Mouse (Mus musculus): ENCODE results near the gene Taf8. TPM values are rescaled to one million over a fixed set of nuclear protein-coding genes. Genes with fewer than 3 reads are reported as not detected.
"Not testable (repeated sequence)": the region's sequence is repeated elsewhere in the genome, so short reads cannot be mapped to it uniquely, and the experiment has no call there.

Taf8 gene
- total RNA-seq, 2 experiments from 2014 or later: 13.8 to 14.3 TPM

DNA sequence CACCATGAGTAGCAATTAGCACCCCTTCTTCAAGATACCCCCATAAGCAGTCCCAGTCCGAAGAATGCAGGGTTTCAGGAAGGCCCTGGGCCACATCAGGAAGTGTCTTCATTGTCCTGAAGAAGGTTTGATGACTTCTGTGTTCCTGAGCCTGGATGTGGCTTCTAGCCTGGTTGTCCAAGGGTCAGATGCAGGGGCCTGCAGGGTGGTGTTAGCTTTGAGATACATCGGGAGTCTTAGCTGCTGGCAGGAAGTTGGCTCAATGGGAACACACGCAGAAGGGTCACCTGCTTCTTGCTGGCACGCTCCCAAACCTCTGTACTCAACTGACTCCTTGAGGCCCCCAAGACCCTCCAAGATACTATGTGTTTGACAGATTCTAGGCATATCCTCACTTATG, 20.4 kb upstream of the Taf8 start:
- intact Hi-C loops (cut with DNase I): no loop called here
- no peak for DNase-seq (ENCODE audit: extremely low spot score in 1 of 2, low spot score in 2 of 2)

GRCm38 (mm10) chr17:47521551-47522258, 19.6 kb upstream of the Taf8 start:
- peak; percentile 25 to 91 for DNase-seq (ENCODE audit: extremely low spot score in 1 of 2, low spot score in 2 of 2)
- intact Hi-C loops (cut with DNase I): no loop called here

DNA sequence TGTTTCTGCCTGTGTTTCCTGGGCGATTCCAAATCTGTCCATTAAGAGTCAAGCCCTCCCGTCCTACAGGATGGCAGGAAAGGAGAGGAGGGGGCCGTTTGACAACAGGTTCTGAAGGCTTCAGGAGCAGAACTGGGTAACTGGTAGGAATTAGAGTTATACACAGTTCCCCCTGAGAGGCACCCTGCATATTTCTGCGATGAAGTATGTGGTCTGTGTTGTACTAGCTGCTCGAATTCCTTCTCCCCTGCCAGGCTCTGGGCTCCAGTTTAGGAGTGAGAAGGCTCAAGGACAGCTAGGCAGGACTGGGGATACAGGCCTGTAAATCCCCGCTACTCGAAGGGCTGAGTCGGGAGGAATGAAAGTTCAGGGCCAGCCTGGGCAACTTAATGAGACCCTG, 16.1 kb upstream of the Taf8 start:
- intact Hi-C loops (cut with DNase I): no loop called here
- no peak for DNase-seq (ENCODE audit: extremely low spot score in 1 of 2, low spot score in 2 of 2)

- intact Hi-C loops (cut with DNase I): no loop called here
Measured at GRCm38 (mm10) chr17:47516232-47516631, 14.1 kb upstream of the Taf8 start.

DNA sequence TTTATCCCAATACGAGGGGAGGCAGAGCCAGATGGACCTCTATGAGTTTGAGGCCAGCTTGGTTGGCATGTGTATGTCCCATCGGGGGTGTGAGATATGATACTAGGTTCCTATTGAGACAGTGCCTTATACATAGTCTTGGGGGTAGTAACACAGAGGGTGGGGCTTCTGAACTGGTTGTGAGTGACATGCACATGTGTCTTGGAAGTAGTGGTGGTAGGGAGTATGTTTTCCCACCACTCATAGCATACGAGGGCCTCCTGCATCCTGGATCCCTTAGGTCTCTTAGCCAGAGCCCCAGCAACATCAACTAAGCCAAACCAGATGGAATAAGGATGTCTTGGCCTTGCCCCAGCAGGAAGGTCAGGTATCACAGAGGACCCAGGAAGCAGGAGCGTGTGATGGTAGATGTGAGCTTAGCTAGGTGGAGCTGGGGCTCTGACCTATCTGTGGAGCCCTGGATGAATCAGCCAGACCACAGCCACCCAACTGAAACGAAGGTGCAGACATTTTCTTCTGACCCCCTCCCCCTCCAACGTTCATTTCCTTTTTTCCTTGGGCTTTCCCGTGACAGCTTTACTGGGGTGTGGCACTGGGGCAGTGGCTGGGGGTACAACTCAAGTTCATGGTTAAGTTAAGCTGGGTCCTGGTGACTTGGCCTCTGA, 13.2 kb upstream of the Taf8 start:
- intact Hi-C loops (cut with DNase I): no loop called here

More at GRCm38 (mm10) chr17:47516232-47516631, 14.1 kb upstream of the Taf8 start:
- no peak for DNase-seq (ENCODE audit: extremely low spot score in 1 of 2, low spot score in 2 of 2)

DNA sequence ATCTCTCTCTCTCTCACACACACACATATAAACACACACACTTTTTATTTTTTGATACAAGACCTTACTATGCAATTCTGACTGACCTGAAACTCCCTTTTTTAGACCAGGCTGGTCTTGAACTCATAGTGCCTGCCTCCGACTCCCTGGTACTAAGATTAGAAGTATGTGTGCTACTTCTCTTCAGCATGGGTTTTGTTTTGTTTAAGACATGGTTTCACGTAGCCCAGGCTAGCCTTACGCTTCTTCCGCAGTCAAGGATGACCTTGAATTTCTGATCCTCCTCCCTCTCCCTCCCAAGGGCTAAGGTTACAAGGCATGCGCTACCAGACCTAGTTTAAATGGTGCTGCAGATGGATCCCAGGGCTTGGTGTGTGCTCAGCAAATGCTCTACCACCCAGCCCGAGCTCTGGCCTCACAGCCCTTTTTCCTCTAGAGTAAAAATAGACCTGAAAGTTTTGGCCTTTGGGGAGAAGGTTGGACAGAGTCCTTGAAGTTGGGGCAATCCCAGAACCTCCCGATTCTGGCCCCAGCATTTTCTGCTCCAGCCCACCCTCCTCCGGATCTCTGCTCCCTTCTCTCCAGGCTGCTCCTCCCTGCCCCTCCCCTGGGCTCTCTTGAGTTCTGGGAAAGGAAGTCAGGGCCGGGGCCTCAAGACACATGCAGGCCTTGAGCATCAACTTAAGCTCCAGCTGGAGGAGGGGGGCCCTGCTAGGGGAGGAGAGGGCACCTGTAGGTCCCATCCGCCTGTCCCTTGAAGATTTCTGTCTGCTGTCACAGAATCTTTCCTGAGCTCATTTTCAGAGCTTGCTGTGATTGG, 11.1 kb upstream of the Taf8 start:
- no peak for DNase-seq (ENCODE audit: extremely low spot score in 1 of 2, low spot score in 2 of 2)
- intact Hi-C loops (cut with DNase I): loop anchor here (5.0 kb wide), 1 partner anchor 164 kb away; no protein-coding TSS in a partner anchor

More for the DNA sequence above, 13.2 kb upstream of the Taf8 start:
- DNase-seq (ENCODE audit: extremely low spot score in 1 of 2, low spot score in 2 of 2): no peak

GRCm38 (mm10) chr17:47511111-47512020, 9.3 kb upstream of the Taf8 start:
- DNase-seq (ENCODE audit: extremely low spot score in 1 of 2, low spot score in 2 of 2): peak; percentile 91 to 96
- intact Hi-C loops (cut with DNase I): loop anchor here (2.0 to 5.0 kb wide), 2 partner anchors 83 to 166 kb away; no protein-coding TSS in a partner anchor

GRCm38 (mm10) chr17:47509031-47509705, 7.1 kb upstream of the Taf8 start:
- no peak for DNase-seq (ENCODE audit: extremely low spot score in 1 of 2, low spot score in 2 of 2)
- intact Hi-C loops (cut with DNase I): no loop called here

GRCm38 (mm10) chr17:47508012-47508608, 6.0 kb upstream of the Taf8 start:
- peak; percentile 83 to 96 for DNase-seq (ENCODE audit: extremely low spot score in 1 of 2, low spot score in 2 of 2)
- intact Hi-C loops (cut with DNase I): no loop called here

DNA sequence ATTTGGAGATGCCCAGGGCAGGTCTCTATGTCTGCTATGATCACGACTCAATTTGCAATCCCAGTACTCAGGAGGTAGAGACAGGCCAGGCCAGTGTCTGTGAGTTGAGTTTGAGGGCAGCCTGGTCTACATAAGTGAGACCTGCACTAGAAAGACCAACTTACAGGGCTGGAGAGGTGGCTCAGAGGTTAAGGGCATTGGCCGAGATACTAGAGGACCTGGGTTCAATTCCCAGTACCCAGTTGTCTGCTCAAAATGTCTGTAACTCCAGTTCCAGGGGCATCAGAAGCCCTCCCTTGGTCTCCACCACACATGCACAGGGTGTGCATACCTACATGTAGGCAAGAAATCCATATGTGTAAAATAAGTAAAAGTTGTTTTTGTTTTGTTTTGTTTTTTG, 5.4 kb upstream of the Taf8 start:
- intact Hi-C loops (cut with DNase I): no loop called here
- DNase-seq (ENCODE audit: extremely low spot score in 1 of 2, low spot score in 2 of 2): no peak

GRCm38 (mm10) chr17:47506697-47507096, 4.6 kb upstream of the Taf8 start:
- no peak for DNase-seq (ENCODE audit: extremely low spot score in 1 of 2, low spot score in 2 of 2)
- intact Hi-C loops (cut with DNase I): no loop called here

- intact Hi-C loops (cut with DNase I): no loop called here
Measured at GRCm38 (mm10) chr17:47506042-47506441, 4.0 kb upstream of the Taf8 start.

GRCm38 (mm10) chr17:47505566-47505965, 3.5 kb upstream of the Taf8 start:
- intact Hi-C loops (cut with DNase I): no loop called here

More at GRCm38 (mm10) chr17:47506042-47506441, 4.0 kb upstream of the Taf8 start:
- no peak for DNase-seq (ENCODE audit: extremely low spot score in 1 of 2, low spot score in 2 of 2)

DNA sequence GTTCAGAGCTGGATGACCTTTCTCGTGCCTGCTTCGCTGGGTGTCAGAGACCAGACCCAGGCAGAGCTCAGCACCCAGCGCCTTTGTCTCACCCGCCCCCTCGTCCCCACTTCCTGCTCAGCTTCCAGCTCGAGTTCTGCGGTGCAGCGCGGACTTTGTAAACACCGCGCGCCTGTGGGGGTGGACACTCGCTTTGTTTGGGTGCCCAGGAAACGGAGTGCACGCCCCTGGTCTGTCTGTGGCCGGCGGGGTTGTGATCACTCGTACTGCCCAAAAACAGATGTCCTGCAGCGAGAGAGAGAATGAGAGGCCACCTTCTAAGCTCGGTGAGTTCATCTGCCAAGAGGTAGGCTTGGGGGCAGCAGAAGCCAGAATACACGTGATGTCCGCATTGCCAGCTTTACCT, 2.9 kb upstream of the Taf8 start, which contains the start of gene Ccnd3:
Ccnd3 (plus strand) TSS at position 111 of the 406 bp plus-strand sequence.
- intact Hi-C loops (cut with DNase I): no loop called here
- peak; percentile 42 to 86 for DNase-seq (ENCODE audit: extremely low spot score in 1 of 2, low spot score in 2 of 2)

More at GRCm38 (mm10) chr17:47505566-47505965, 3.5 kb upstream of the Taf8 start:
- DNase-seq (ENCODE audit: extremely low spot score in 1 of 2, low spot score in 2 of 2): no peak

- DNase-seq (ENCODE audit: extremely low spot score in 1 of 2, low spot score in 2 of 2): no peak
- intact Hi-C loops (cut with DNase I): no loop called here
Measured at GRCm38 (mm10) chr17:47504228-47504627, 2.1 kb upstream of the Taf8 start.

- no peak for DNase-seq (ENCODE audit: extremely low spot score in 1 of 2, low spot score in 2 of 2)
- intact Hi-C loops (cut with DNase I): no loop called here
Measured at GRCm38 (mm10) chr17:47503689-47504088, 1.6 kb upstream of the Taf8 start.

GRCm38 (mm10) chr17:47502707-47503045, 584 bp upstream of the Taf8 start:
- intact Hi-C loops (cut with DNase I); DNase-seq (ENCODE audit: extremely low spot score in 1 of 2, low spot score in 2 of 2): not testable (repeated sequence)

Data from left cerebral cortex, postnatal 10 days (tissue).